Mouse (Mus musculus) testis, adult 2 months (tissue): ENCODE data around the gene AY761185. TPM values are rescaled to one million over a fixed set of nuclear protein-coding genes. Genes with fewer than 3 reads are reported as not detected.

Experiments
- H3K27ac ChIP-seq: fragments of 200-500 bp; 2 replicates; pipeline ENCODE4 v1.5.1; 2012; ENCODE audit warnings: low read depth, low read length; ENCODE audit not compliant: control insufficient read depth, insufficient read depth
- H3K27me3 ChIP-seq: fragments of 200-500 bp; 2 replicates; pipeline ENCODE4 v1.6.1; 2012; ENCODE audit warnings: mild to moderate bottlenecking, low read length, moderate library complexity; ENCODE audit not compliant: control insufficient read depth, insufficient read depth
- H3K36me3 ChIP-seq: fragments of 200-500 bp; 2 replicates; pipeline ENCODE4 v1.6.1; 2012; ENCODE audit warnings: mild to moderate bottlenecking, low read length; ENCODE audit not compliant: control insufficient read depth, insufficient read depth
- H3K4me1 ChIP-seq: fragments of 200-500 bp; 2 replicates; pipeline ENCODE4 v1.6.1; 2012; ENCODE audit warnings: low read length; ENCODE audit not compliant: control insufficient read depth, insufficient read depth
- H3K4me3 ChIP-seq: fragments of 200-500 bp; 2 replicates; pipeline ENCODE4 v1.5.1; 2012; ENCODE audit warnings: low read depth, mild to moderate bottlenecking, low read length, moderate library complexity, mixed read lengths; ENCODE audit not compliant: control insufficient read depth
- CTCF ChIP-seq: fragments of 200-500 bp; IDR thresholded peaks from 2 replicates; pipeline ENCODE4 v1.5.1; 2012; ENCODE audit warnings: low read depth, mild to moderate bottlenecking, inconsistent platforms, low read length, moderate library complexity; ENCODE audit not compliant: control insufficient read depth, insufficient read depth, insufficient replicate concordance
- POLR2A ChIP-seq: fragments of 200-500 bp; IDR thresholded peaks from 2 replicates; pipeline ENCODE4 v1.6.1; 2012; ENCODE audit warnings: low read depth, mild to moderate bottlenecking, inconsistent platforms, low read length, moderate library complexity; ENCODE audit not compliant: control insufficient read depth
- polyA plus RNA-seq: library from polyadenylated mRNA; depleted of rRNA; stranded (reverse); fragments of >200 nt; gene quantifications from 2 replicates; pipeline ENCODE4 v1.2.3, GENCODE M21; 2012; rRNA removed

The AY761185 gene
- polyA plus RNA-seq, 1 experiment, result not detected

- TF ChIP-seq POLR2A (no peak), CTCF (no peak)
- Histone ChIP-seq H3K36me3 (no peaks in the 10 kb centered on the region), H3K27ac (no peak within 1 kb of the TSS), H3K27me3 (no peaks in the 10 kb centered on the region), H3K4me3 (no peak within 1 kb of the TSS), H3K4me1 (peaks cover 2% of the 10 kb centered on the region)
Measured at GRCm38 (mm10) chr8:20902527-20902926, 42.0 kb downstream of the AY761185 start, which contains the start of gene Gm15056. Gene Gm15056 (minus strand): TSS chr8:20902627.

Other genes with a start within 250 kb of the AY761185 start
- 263 and 318 TPM in 2 replicates for gene Defb33, start 52.0 kb downstream of the AY761185 start, polyA plus RNA-seq
- 0.32 TPM in 1 of 2 replicates, not detected in the other for gene Gm15056, start 42.1 kb downstream of the AY761185 start, polyA plus RNA-seq
- gene Gm6040, start 22.6 kb downstream of the AY761185 start, polyA plus RNA-seq, result 0.64 TPM in 1 of 2 replicates, not detected in the other
- gene Defa21, start 80.8 kb upstream of the AY761185 start, polyA plus RNA-seq, result 0.43 TPM in 1 of 2 replicates, not detected in the other
- gene Defa23, start 110.3 kb upstream of the AY761185 start, polyA plus RNA-seq, result 0.40 and 0.47 TPM in 2 replicates
- gene Defa35, start 120.3 kb upstream of the AY761185 start, polyA plus RNA-seq, result not detected in 2 replicates
- gene Defa25, start 139.7 kb upstream of the AY761185 start, polyA plus RNA-seq, result not detected in 2 replicates
- not detected in 2 replicates for gene Gm14851, start 151.3 kb upstream of the AY761185 start, polyA plus RNA-seq
- gene Defa30, start 189.9 kb upstream of the AY761185 start, polyA plus RNA-seq, result not detected in 2 replicates
- 0.85 TPM in 1 of 2 replicates, not detected in the other for gene Defa22, start 217.6 kb upstream of the AY761185 start, polyA plus RNA-seq
- not detected in 2 replicates for gene Defa31, start 246.9 kb upstream of the AY761185 start, polyA plus RNA-seq